Mouse (Mus musculus): ENCODE measurements around the gene Gpr137.

- TF ChIP-seq EP300 (IDR thresholded peaks at IDR 0.05; ENCODE audit: insufficient read depth, low read depth, low read length), result no peak
- no peak for TF ChIP-seq CTCF (IDR thresholded peaks at IDR 0.05; ENCODE audit: low read depth, low read length)
- no peak for TF ChIP-seq POLR2A (IDR thresholded peaks at IDR 0.05; ENCODE audit: insufficient read depth, low read length)
Measured at GRCm38 (mm10) chr19:6968491-6969271, 26.4 kb upstream of the Gpr137 start.
